Mouse (Mus musculus) G1E-ER4 (cell line): ENCODE results near the gene Tulp1. TPM values are rescaled to one million over a fixed set of nuclear protein-coding genes. Genes with fewer than 3 reads are reported as not detected.

Experiments
- GATA1 ChIP-seq: IDR thresholded peaks from one replicate; pipeline ENCODE4 v1.8.0; 2012; ENCODE audit warnings: low read length, inconsistent platforms
- polyA plus RNA-seq: library from polyadenylated mRNA; stranded (reverse); fragments of >175 nt; gene quantifications from 2 replicates; pipeline ENCODE4 v1.2.3, GENCODE M21; 2012

The Tulp1 gene
- polyA plus RNA-seq, 1 experiment = 0.29 TPM

- no peak for TF ChIP-seq GATA1
Observed at GRCm38 (mm10) chr17:28349264-28349880, 15.7 kb downstream of the Tulp1 start.

- TF ChIP-seq GATA1 = no peak
Observed at GRCm38 (mm10) chr17:28348211-28348610, 16.8 kb downstream of the Tulp1 start.

GRCm38 (mm10) chr17:28347327-28347726 lies 17.7 kb downstream of the Tulp1 start:
- no peak for TF ChIP-seq GATA1

- TF ChIP-seq GATA1 = no peak
Observed at GRCm38 (mm10) chr17:28345882-28346281, 19.1 kb downstream of the Tulp1 start.

GRCm38 (mm10) chr17:28345271-28345721 lies 19.7 kb downstream of the Tulp1 start:
- no peak for TF ChIP-seq GATA1

- TF ChIP-seq GATA1 = no peak
Observed at GRCm38 (mm10) chr17:28344670-28345069, 20.4 kb downstream of the Tulp1 start.

- no peak for TF ChIP-seq GATA1
Observed at GRCm38 (mm10) chr17:28344050-28344607, 20.9 kb downstream of the Tulp1 start.

GRCm38 (mm10) chr17:28341091-28341490 lies 23.9 kb downstream of the Tulp1 start:
- TF ChIP-seq GATA1 = no peak

- no peak for TF ChIP-seq GATA1
Observed at GRCm38 (mm10) chr17:28340578-28340977, 24.4 kb downstream of the Tulp1 start.

- no peak for TF ChIP-seq GATA1
Observed at GRCm38 (mm10) chr17:28337547-28337946, 27.5 kb downstream of the Tulp1 start.

- no peak for TF ChIP-seq GATA1
Observed at GRCm38 (mm10) chr17:28335267-28335666, 29.8 kb downstream of the Tulp1 start.

GRCm38 (mm10) chr17:28332915-28333546 lies 32.0 kb downstream of the Tulp1 start:
- TF ChIP-seq GATA1 = no peak

GRCm38 (mm10) chr17:28332113-28332914 lies 32.7 kb downstream of the Tulp1 start:
- TF ChIP-seq GATA1 = no peak

- TF ChIP-seq GATA1 = no peak
Observed at GRCm38 (mm10) chr17:28331241-28332112, 33.5 kb downstream of the Tulp1 start.

GRCm38 (mm10) chr17:28330232-28330546 lies 34.8 kb downstream of the Tulp1 start:
- no peak for TF ChIP-seq GATA1
